Mouse (Mus musculus) right cerebral cortex, adult 2 months (tissue): ENCODE data around the gene Galnt18.

Source experiments
- DNase-seq, 2 experiments: peaks; one replicate each; pipeline ENCODE4 v3.0.0; 2021 to 2022; ENCODE audit warnings: low spot score in 2 of 2

The Galnt18 gene

GRCm38 (mm10) chr7:111779504-111780242, at the start of gene Galnt18:
Gene Galnt18, minus strand, starts transcription at chr7:111779977.
- peak; percentile 93 to 94 for DNase-seq

GRCm38 (mm10) chr7:111827337-111827736, 47.6 kb upstream of the Galnt18 start:
- no peak for DNase-seq

GRCm38 (mm10) chr7:111813093-111813492, 33.3 kb upstream of the Galnt18 start:
- DNase-seq = peak; percentile 6 to 26

- no peak for DNase-seq
Measured at GRCm38 (mm10) chr7:111811036-111811435, 31.3 kb upstream of the Galnt18 start.

GRCm38 (mm10) chr7:111809796-111810195, 30.0 kb upstream of the Galnt18 start:
- no peak for DNase-seq

- DNase-seq = no peak
Measured at GRCm38 (mm10) chr7:111806083-111806482, 26.3 kb upstream of the Galnt18 start.

GRCm38 (mm10) chr7:111804646-111805045, 24.9 kb upstream of the Galnt18 start:
- DNase-seq = no peak

GRCm38 (mm10) chr7:111800785-111801184, 21.0 kb upstream of the Galnt18 start:
- no peak for DNase-seq

GRCm38 (mm10) chr7:111800120-111800519, 20.3 kb upstream of the Galnt18 start:
- DNase-seq = no peak

- DNase-seq = no peak
Measured at GRCm38 (mm10) chr7:111799021-111799420, 19.2 kb upstream of the Galnt18 start.

- DNase-seq = no peak
Measured at GRCm38 (mm10) chr7:111797337-111798010, 17.7 kb upstream of the Galnt18 start.

GRCm38 (mm10) chr7:111795059-111795458, 15.3 kb upstream of the Galnt18 start:
- no peak for DNase-seq

- DNase-seq = no peak
Measured at GRCm38 (mm10) chr7:111792154-111792553, 12.4 kb upstream of the Galnt18 start.

- DNase-seq = no peak
Measured at GRCm38 (mm10) chr7:111791347-111791746, 11.6 kb upstream of the Galnt18 start.

GRCm38 (mm10) chr7:111787921-111788320, 8.1 kb upstream of the Galnt18 start:
- no peak for DNase-seq

- peak; percentile 60 to 68 for DNase-seq
Measured at GRCm38 (mm10) chr7:111785478-111785877, 5.7 kb upstream of the Galnt18 start.

- peak; percentile 81 to 88 for DNase-seq
Measured at GRCm38 (mm10) chr7:111782126-111782525, 2.3 kb upstream of the Galnt18 start.

GRCm38 (mm10) chr7:111781316-111781715, 1.5 kb upstream of the Galnt18 start:
- DNase-seq = no peak

GRCm38 (mm10) chr7:111778789-111779503, 831 bp downstream of the Galnt18 start:
- peak; percentile 37 to 49 for DNase-seq

- DNase-seq = peak; percentile 31 to 32
Measured at GRCm38 (mm10) chr7:111778212-111778611, 1.6 kb downstream of the Galnt18 start.

- DNase-seq = no peak
Measured at GRCm38 (mm10) chr7:111777186-111777585, 2.6 kb downstream of the Galnt18 start.

- DNase-seq = no peak
Measured at GRCm38 (mm10) chr7:111776160-111776559, 3.6 kb downstream of the Galnt18 start.
